Mouse (Mus musculus) induced T-regulatory cell, adult 2 months (primary cell): Measurements from ENCODE around the gene Nars2.

ENCODE experiments used
- DNase-seq: peaks from one replicate; pipeline ENCODE4 v3.0.0-alpha.2; 2012; ENCODE audit warnings: low read depth

The Nars2 gene

GRCm38 (mm10) chr7:97072061-97072460 is 120.8 kb downstream of the Nars2 start:
- no peak for DNase-seq

DNA sequence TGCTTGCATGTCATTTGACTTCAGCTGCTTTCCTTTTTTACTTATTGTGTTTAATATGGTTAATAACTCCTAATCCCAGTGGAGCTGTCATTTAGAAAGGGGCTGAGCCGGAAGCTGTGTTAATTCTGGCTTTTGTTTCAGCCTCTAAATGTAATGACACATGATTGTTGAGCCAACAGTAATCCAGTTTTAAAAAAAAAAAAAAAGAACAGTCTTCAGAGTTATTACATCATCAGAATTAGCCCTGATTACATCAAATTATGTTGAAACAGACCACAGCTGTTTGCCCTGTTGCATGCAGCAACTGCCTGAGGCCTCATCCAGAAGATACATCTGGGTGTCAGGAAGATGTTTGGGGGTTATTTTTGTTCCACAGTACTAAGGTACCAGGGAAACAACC is 123.7 kb downstream of the Nars2 start:
- DNase-seq: no peak

GRCm38 (mm10) chr7:97076977-97077376 is 125.7 kb downstream of the Nars2 start:
- DNase-seq: no peak

GRCm38 (mm10) chr7:97078685-97079084 is 127.4 kb downstream of the Nars2 start:
- no peak for DNase-seq

- peak; percentile 49 for DNase-seq
These were observed 127.8 kb downstream of the Nars2 start for GRCm38 (mm10) chr7:97079145-97079544.

DNA sequence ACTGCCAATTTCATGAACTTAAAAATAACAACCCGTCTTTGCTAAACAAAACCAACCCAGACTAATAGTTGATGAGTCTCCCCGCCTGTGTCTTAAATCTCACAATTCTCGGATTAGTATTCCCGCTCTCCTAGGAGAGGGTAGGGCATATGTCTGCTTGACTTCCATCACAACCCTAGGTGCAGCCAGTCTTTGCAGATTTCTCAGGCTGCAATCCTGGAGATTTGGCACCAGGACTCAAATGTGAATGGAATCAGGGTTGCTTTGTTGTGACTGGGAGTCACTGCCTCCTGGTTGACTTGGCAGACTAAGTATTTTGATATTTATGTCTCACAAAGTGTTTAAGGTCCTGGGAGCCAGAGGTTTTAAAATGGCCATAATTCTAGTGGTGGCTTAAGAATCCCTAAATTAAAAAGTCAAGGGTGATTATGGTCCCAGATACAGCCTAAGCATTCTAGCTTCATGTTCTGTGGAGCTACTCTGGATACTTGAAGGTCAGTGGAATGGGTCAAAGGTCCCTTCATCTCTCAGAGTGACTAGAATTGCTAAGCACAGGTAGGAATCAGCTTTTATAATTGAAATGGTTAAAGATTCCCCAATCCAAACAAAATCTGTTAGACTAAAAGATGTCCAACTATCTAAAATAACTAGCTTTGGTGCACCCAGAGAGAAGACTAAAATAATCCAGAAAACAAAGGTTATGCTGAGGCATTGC is 128.5 kb downstream of the Nars2 start:
- DNase-seq: no peak

DNA sequence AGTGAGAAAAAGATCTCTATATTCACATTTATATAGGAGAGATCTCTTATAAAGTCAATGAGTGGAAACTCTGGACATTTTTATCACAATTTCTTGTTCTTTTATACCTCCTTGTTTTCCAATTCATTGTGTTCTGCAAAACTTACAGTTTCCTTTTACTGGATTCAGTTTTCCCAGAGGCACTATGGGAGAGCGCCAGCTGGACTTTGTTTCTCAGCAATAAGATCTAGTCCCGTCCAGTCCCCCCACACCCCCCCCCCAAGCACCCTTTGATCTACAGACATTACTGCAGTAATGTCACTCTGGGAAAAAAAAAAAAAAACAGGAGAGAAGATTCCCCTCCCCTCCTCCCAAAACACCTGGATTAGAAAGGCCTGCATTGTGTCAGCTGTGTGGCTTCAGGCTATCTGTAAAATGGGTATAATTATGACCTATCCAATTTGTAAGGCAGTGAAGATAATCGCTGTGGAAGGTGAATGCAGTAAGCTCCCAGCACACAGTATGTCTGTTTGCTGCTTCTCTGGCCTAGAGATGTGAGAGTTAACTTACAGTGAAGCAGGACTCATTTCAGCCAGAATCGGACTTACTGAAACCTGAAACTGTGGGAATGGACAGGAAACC is 129.4 kb downstream of the Nars2 start:
- DNase-seq: no peak

DNA sequence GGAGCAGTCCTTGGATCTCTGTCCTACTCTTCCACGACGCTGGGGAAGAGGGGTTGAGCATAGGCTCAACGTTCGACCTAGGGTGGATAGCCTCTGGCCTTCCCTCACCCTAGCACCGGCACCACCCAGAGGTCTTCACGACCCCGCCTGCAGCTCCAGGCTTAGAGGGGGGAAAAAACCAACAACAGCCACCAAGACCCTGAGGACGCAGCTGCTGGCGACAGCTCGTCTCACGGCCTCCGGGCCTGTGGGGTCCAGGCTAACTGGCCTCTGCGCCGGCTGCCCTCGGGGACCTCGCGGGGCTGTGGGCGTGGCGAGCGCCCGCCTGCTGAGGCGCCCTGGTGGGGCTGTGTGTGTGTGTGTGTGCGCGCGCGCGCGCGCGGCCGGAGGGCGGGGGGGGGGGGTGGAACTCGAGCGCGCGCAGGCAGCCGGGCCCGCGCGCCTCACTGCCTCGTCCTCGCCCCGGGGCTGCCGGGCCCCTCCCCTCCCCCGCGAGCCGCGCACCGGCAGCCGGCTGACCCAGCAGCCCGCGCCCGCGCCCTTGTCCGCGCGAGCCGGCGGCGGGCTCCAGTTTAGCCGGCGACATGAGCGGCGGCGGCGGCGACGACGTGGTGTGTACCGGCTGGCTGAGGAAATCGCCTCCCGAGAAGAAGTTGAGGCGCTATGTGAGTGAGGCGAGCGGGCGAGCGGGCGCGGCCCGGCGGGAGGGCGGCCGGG is 130.1 kb downstream of the Nars2 start, which contains the start of gene Gab2:
Gene Gab2 (plus strand): TSS at position 345 of the 717 bp plus-strand sequence.
- DNase-seq: peak; percentile 60

DNA sequence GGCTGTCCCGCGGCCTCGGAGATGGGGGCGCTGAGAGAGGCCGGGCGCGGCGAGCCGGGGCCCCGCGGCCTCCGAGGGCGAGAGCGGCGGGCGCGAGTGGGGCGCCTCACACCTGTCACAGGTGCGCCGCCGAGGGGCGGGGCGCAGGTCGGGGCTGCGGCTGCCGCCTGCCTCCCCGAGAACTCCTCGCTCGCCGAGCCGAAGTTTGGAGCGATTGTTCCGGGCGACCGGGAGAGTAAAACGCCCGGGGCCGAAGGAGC is 130.6 kb downstream of the Nars2 start:
- DNase-seq: no peak

DNA sequence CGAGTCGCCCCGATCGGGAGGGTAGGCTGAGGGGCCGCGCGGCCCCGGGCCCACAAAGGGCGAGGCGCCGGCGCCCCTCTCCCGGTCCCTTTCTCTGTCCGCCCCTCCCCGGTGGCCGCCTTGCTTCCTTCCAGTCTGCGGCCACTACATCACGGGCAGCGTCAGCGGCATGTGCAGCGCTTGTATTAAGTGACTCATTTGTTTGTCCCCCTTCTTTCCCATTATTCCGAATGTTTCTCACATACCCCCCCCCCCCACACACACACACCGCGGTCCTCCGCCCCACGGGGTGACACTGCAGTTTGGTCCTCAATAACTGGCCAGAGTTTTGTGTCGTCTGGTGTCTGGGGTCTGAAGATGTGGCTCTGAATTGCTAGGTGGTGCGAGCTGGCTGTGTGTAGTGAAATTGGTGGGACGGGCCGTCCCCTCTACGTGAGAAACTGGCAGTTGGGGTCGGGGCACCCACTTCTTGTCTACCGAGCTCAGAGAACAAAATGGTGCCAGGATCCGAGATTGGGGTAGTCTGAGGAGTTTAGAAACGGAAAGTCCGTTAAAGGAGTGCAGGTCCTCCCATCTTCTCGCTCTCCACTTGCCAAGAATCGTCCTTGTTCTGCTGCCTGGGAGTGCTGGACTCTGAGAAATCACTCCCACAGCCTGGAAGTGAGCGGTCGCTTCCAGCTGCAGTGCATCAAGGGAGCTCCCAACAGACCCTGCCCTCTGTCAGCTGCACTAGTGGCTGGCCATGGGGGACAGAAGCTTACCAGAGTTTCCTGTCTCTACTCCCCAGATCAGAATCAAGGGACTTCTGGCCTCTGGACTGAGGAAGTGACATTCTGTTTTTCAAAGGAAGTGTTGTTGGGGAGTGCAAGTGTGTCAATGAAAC is 131.2 kb downstream of the Nars2 start:
- DNase-seq: peak; percentile 37

GRCm38 (mm10) chr7:97083579-97083978 is 132.3 kb downstream of the Nars2 start:
- no peak for DNase-seq

DNA sequence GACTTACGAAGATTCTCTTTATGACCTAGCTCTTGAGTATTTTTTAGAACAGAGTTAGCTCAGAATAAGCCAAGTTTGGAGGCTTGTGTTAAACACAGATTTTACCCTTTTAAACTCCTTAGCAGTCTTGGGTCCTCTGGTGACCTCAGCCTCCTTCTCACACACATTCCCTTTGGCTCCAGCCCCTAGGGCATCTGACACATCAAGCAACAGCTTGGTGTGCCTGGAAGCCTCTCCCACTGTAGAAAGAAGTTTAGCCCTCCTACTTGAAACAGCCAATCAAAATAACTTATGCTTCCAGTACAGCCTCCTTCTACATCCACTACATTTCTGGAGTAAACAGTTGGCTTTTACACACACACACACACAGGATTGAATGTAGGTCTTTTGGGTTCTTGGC is 132.9 kb downstream of the Nars2 start:
- no peak for DNase-seq

DNA sequence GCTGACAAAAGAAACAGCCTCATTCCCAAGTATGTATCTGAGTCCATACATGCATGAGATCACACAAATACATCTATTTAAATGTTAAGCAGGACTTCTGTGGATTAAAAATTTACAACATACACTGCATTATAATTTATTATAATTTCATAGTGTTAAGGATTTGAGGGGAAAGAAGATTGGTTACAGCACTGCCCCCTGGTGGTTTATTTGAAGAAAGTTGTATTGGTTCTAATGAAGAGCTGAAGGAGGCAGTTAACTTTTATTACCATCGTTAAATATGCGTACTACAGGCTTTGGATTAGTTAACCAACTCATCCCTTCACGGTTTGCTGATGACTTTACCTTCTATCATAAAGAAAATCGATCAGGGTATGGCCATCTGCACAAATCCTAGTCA is 134.0 kb downstream of the Nars2 start:
- peak; percentile 78 for DNase-seq

GRCm38 (mm10) chr7:97094241-97094640 is 142.9 kb downstream of the Nars2 start:
- DNase-seq: no peak

- DNase-seq: no peak
These were observed 156.8 kb downstream of the Nars2 start for GRCm38 (mm10) chr7:97108119-97108518.
